ENCODE assay signal across 8 mouse cellular contexts in the genomic region with DNA sequence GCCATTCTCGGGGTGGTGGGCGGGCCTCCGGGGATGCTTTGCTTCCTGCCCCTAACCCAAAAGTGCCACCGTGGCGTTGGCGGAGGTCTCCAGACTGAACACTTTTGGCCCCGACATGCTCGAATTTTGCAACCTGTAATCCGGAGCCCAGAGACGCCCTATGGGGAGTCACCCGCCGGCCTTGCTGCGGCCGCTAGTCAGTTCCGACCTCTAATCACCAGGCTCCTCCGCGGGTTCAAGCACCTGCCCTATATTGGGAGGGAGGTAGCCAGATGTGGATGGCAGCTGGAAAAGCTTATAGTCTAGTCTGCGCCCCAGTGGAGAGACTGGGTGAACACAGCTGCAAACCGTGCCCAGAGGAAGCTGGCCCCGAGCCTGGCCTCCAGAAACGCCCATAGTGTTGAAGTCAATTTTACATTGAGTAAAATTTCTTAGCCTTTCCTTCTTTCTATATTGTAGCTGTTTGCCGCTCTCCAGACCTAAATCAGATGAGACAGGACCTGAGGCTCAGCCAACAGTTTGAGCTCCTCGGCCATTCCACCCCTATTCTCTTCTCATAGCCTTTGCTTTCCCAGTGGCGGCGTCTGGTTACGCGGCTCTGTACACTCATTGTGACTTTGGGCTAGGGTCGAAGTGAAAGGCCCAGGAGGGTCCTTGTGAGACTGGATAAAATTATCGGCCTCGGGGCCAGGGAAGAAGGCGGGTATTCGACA. TPM values are rescaled to one million over a fixed set of nuclear protein-coding genes. Genes with fewer than 3 reads are reported as not detected.
DNase-seq lines count a peak whose midpoint lies in the region; ATAC-seq and TF ChIP-seq lines count a peak whose summit lies in the region.

No protein-coding gene starts in this region.

- ATAC-seq in forebrain, embryonic 11.5 days (replicated peaks; ENCODE audit: low FRiP score): peak; percentile 32
- peak; percentile 54 for ATAC-seq in intestine, embryonic 14.5 days (replicated peaks; ENCODE audit: low FRiP score, low TSS enrichment, low read depth)
- ATAC-seq in midbrain, embryonic 14.5 days (ENCODE audit: low FRiP score, low TSS enrichment): peak; percentile 14; the same call in 1 of the 2 replicates

- no peaks in the 10 kb centered on the region for H3K4me1 ChIP-seq in ES-Bruce4 (ENCODE audit: control insufficient read depth, insufficient read depth, low read length)
- peaks cover 28% of the 10 kb centered on the region for H3K4me1 ChIP-seq in forebrain, embryonic 11.5 days (replicated peaks; ENCODE audit: control insufficient read depth, insufficient read depth, low read length)
- peaks cover 35% of the 10 kb centered on the region for H3K4me1 ChIP-seq in intestine, embryonic 14.5 days (replicated peaks; ENCODE audit: control insufficient read depth, insufficient read depth, low read length)
- peaks cover 19% of the 10 kb centered on the region; the same call in 1 of the 2 replicates for H3K4me1 ChIP-seq in midbrain, embryonic 14.5 days (ENCODE audit: control insufficient read depth, insufficient read depth, low read length)

- peak; percentile 48 for DNase-seq in gastrocnemius, adult 2 months
- no peak for DNase-seq in gastrocnemius, postnatal 36 days
- DNase-seq in forebrain, embryonic 11.5 days (ENCODE audit: low spot score): no peak
- DNase-seq in intestine, embryonic 14.5 days (ENCODE audit: low spot score): no peak
- no peak for DNase-seq in midbrain, embryonic 14.5 days
- DNase-seq in adrenal gland, postnatal 25 days: no peak
- no peak for DNase-seq in gastrocnemius, postnatal 10 days

- no peaks in the 10 kb centered on the region for H3K36me3 ChIP-seq in ES-Bruce4 (ENCODE audit: control insufficient read depth, insufficient read depth, low read length, poor library complexity, severe bottlenecking)
- no peaks in the 10 kb centered on the region for H3K36me3 ChIP-seq in forebrain, embryonic 11.5 days (ENCODE audit: control insufficient read depth, insufficient read depth, low read length)
- no peaks in the 10 kb centered on the region for H3K36me3 ChIP-seq in intestine, embryonic 14.5 days (ENCODE audit: control insufficient read depth, insufficient read depth, low read length)
- no peaks in the 10 kb centered on the region for H3K36me3 ChIP-seq in midbrain, embryonic 14.5 days (ENCODE audit: control insufficient read depth, insufficient read depth, low read length)

- peak overlapping the region; percentile 88 for H3K4me3 ChIP-seq in gastrocnemius, adult 2 months
- peak overlapping the region; percentile 66 for H3K4me3 ChIP-seq in ES-Bruce4 (ENCODE audit: low read depth, low read length)
- H3K4me3 ChIP-seq in forebrain, embryonic 11.5 days (ENCODE audit: low read depth, low read length): peak overlapping the region; percentile 60
- H3K4me3 ChIP-seq in intestine, embryonic 14.5 days (ENCODE audit: low read depth, low read length): peak overlapping the region; percentile 59
- H3K4me3 ChIP-seq in midbrain, embryonic 14.5 days (replicated peaks; ENCODE audit: low read depth, low read length): peak overlapping the region; percentile 65

- no peaks in the 10 kb centered on the region for H3K9me3 ChIP-seq in ES-Bruce4 (replicated peaks; ENCODE audit: control insufficient read depth, insufficient read depth, low read length, poor library complexity, severe bottlenecking)
- H3K9me3 ChIP-seq in forebrain, embryonic 11.5 days (ENCODE audit: control insufficient read depth, low read length): no peaks in the 10 kb centered on the region
- H3K9me3 ChIP-seq in intestine, embryonic 14.5 days (ENCODE audit: control insufficient read depth, low read length): no peaks in the 10 kb centered on the region
- H3K9me3 ChIP-seq in midbrain, embryonic 14.5 days (ENCODE audit: control insufficient read depth, low read length): no peaks in the 10 kb centered on the region

- peak overlapping the region; percentile 81 for H3K9ac ChIP-seq in ES-Bruce4 (ENCODE audit: low read depth, poor library complexity, severe bottlenecking)
- H3K9ac ChIP-seq in forebrain, embryonic 11.5 days (ENCODE audit: low read length): peak overlapping the region; percentile 78
- H3K9ac ChIP-seq in intestine, embryonic 14.5 days (ENCODE audit: low read length): peak overlapping the region; percentile 60
- H3K9ac ChIP-seq in midbrain, embryonic 14.5 days (replicated peaks; ENCODE audit: low read length): peak overlapping the region; percentile 74

- intact Hi-C loops in gastrocnemius, adult 2 months (cut with DNase I): no loop called here
- intact Hi-C loops in gastrocnemius, postnatal 36 days (cut with DNase I): no loop called here

- H3K4me2 ChIP-seq in forebrain, embryonic 11.5 days (ENCODE audit: low read depth, low read length, severe bottlenecking): peak overlapping the region; percentile 95
- peak overlapping the region; percentile 93 for H3K4me2 ChIP-seq in intestine, embryonic 14.5 days (ENCODE audit: low read length)
- H3K4me2 ChIP-seq in midbrain, embryonic 14.5 days (ENCODE audit: low read length): peak overlapping the region; percentile 99

- H3K27ac ChIP-seq in gastrocnemius, adult 2 months: peak overlapping the region; percentile 99
- H3K27ac ChIP-seq in ES-Bruce4 (ENCODE audit: insufficient read depth, low read length): no peak overlapping the region; the same call in 1 of the 2 replicates
- no peak overlapping the region for H3K27ac ChIP-seq in forebrain, embryonic 11.5 days (ENCODE audit: low read depth, low read length)
- peak overlapping the region; percentile 86 for H3K27ac ChIP-seq in intestine, embryonic 14.5 days (ENCODE audit: low read depth)
- H3K27ac ChIP-seq in midbrain, embryonic 14.5 days (replicated peaks; ENCODE audit: low read depth, low read length): peak overlapping the region; percentile 92; the same call in 1 of the 2 replicates

- WGBS in forebrain, embryonic 11.5 days: under 1% methylated on average over 32 of the region's 32 CpGs
- 1% methylated on average over 32 of the region's 32 CpGs for WGBS in intestine, embryonic 14.5 days
- WGBS in midbrain, embryonic 14.5 days: under 1% methylated on average over 32 of the region's 32 CpGs

- no peak for TF ChIP-seq POLR2A in ES-Bruce4 (IDR thresholded peaks at IDR 0.05; ENCODE audit: insufficient read depth, low read length)

- no peak for TF ChIP-seq EP300 in ES-Bruce4 (IDR thresholded peaks at IDR 0.05; ENCODE audit: insufficient read depth, low read depth, low read length)

- peak; percentile 16; the same call in 1 of the 2 replicates for TF ChIP-seq CTCF in gastrocnemius, adult 2 months (IDR thresholded peaks at IDR 0.05)
- TF ChIP-seq CTCF in ES-Bruce4 (IDR thresholded peaks at IDR 0.05; ENCODE audit: low read depth, low read length): no peak

- peaks cover 3% of the 10 kb centered on the region; the same call in 1 of the 2 replicates for H3K27me3 ChIP-seq in ES-Bruce4 (ENCODE audit: control insufficient read depth, insufficient read depth, low read length, poor library complexity, severe bottlenecking)
- peaks cover 53% of the 10 kb centered on the region for H3K27me3 ChIP-seq in forebrain, embryonic 11.5 days (ENCODE audit: control insufficient read depth, insufficient read depth, low read length)
- peaks cover 57% of the 10 kb centered on the region for H3K27me3 ChIP-seq in intestine, embryonic 14.5 days (replicated peaks; ENCODE audit: control insufficient read depth, insufficient read depth, low read length)
- peaks cover 49% of the 10 kb centered on the region for H3K27me3 ChIP-seq in midbrain, embryonic 14.5 days (ENCODE audit: control insufficient read depth, insufficient read depth, low read length)

RNA-seq across cellular contexts. Expression of gene Kazald1, which starts 0.4 kb away (rescaled TPM):
- total RNA-seq in gastrocnemius, adult 2 months (2021): 1 to 10 TPM; 4.2 to 5.9 TPM
- 1 to 10 TPM; 3.9 to 7.8 TPM for total RNA-seq in gastrocnemius, postnatal 36 days (2021)
- 0.67 and 0.85 TPM in 2 replicates for polyA plus RNA-seq in ES-Bruce4 (2011; ENCODE audit: insufficient read depth, insufficient read length, low read depth, missing spikeins)
- 0.20 and 0.31 TPM in 2 replicates for polyA plus RNA-seq in forebrain, embryonic 11.5 days (2014; fragmentation: Nextera tagmentation; extraction: Ambion mirVana)
- 0.69 and 1.8 TPM in 2 replicates for polyA plus RNA-seq in intestine, embryonic 14.5 days (2014; fragmentation: Nextera tagmentation; extraction: Ambion mirVana)
- 0.72 and 1.4 TPM in 2 replicates for polyA plus RNA-seq in midbrain, embryonic 14.5 days (2014; fragmentation: Nextera tagmentation; extraction: Ambion mirVana)
- total RNA-seq in adrenal gland, postnatal 25 days (2021): 3.9 and 5.6 TPM in 2 replicates
- total RNA-seq in gastrocnemius, postnatal 10 days (2021): 10 to 100 TPM; 11.4 to 19.2 TPM

RNA-seq across cellular contexts. Expression of gene Sfxn3, which starts 28.2 kb away (rescaled TPM):
- 10 to 100 TPM; 17.1 to 25.1 TPM for total RNA-seq in gastrocnemius, adult 2 months (2021)
- 10 to 100 TPM; 17.8 to 19.8 TPM for total RNA-seq in gastrocnemius, postnatal 36 days (2021)
- 13.4 and 15.6 TPM in 2 replicates for polyA plus RNA-seq in ES-Bruce4 (2011; ENCODE audit: insufficient read depth, insufficient read length, low read depth, missing spikeins)
- 15.4 and 18.7 TPM in 2 replicates for polyA plus RNA-seq in forebrain, embryonic 11.5 days (2014; fragmentation: Nextera tagmentation; extraction: Ambion mirVana)
- polyA plus RNA-seq in intestine, embryonic 14.5 days (2014; fragmentation: Nextera tagmentation; extraction: Ambion mirVana): 23.4 and 24.5 TPM in 2 replicates
- 71.1 and 72.7 TPM in 2 replicates for polyA plus RNA-seq in midbrain, embryonic 14.5 days (2014; fragmentation: Nextera tagmentation; extraction: Ambion mirVana)
- total RNA-seq in adrenal gland, postnatal 25 days (2021): 49.3 and 65.0 TPM in 2 replicates
- total RNA-seq in gastrocnemius, postnatal 10 days (2021): 10 to 100 TPM; 24.1 to 24.2 TPM

RNA-seq across cellular contexts. Expression of gene Pdzd7, which starts 30.0 kb away (rescaled TPM):
- total RNA-seq in gastrocnemius, adult 2 months (2021): 1 to 10 TPM; 5.9 to 6.8 TPM
- 1 to 10 TPM; 5.1 to 5.7 TPM for total RNA-seq in gastrocnemius, postnatal 36 days (2021)
- 0.97 and 1.3 TPM in 2 replicates for polyA plus RNA-seq in ES-Bruce4 (2011; ENCODE audit: insufficient read depth, insufficient read length, low read depth, missing spikeins)
- 0.61 and 0.63 TPM in 2 replicates for polyA plus RNA-seq in forebrain, embryonic 11.5 days (2014; fragmentation: Nextera tagmentation; extraction: Ambion mirVana)
- polyA plus RNA-seq in intestine, embryonic 14.5 days (2014; fragmentation: Nextera tagmentation; extraction: Ambion mirVana): 0.42 and 0.55 TPM in 2 replicates
- polyA plus RNA-seq in midbrain, embryonic 14.5 days (2014; fragmentation: Nextera tagmentation; extraction: Ambion mirVana): 2.4 and 2.8 TPM in 2 replicates
- total RNA-seq in adrenal gland, postnatal 25 days (2021): 0.52 TPM in 1 of 2 replicates, not detected in the other
- total RNA-seq in gastrocnemius, postnatal 10 days (2021): 10 to 100 TPM; 12.4 to 19.5 TPM

Comparison
In these comparisons a context has a peak if more than half of its experiments do, and no peak if none do; other contexts are left out.
1. H3K27ac ChIP-seq: peak in gastrocnemius, adult 2 months (single experiment), intestine, embryonic 14.5 days (single experiment) and midbrain, embryonic 14.5 days (single experiment); none in ES-Bruce4 (single experiment) and forebrain, embryonic 11.5 days (single experiment).
2. Peak in every context shown above with its lines, with median percentiles within 50 percentile points of each other: H3K4me3 ChIP-seq, H3K9ac ChIP-seq, ATAC-seq and H3K4me2 ChIP-seq.